Mouse (Mus musculus): ENCODE measurements around the gene Bcl2l12.

GRCm38 (mm10) chr7:44981539-44981938, 17.0 kb downstream of the Bcl2l12 start:
- TF ChIP-seq GATA1 (IDR thresholded peaks at IDR 0.05; ENCODE audit: low read length): no peak
- TF ChIP-seq TAL1 (IDR thresholded peaks at IDR 0.05; ENCODE audit: low read length): no peak
